Mouse (Mus musculus) activated CD4-positive, CD25-positive, alpha-beta regulatory T cell, adult 4 months (primary cell): Measurements from ENCODE around the gene Ina. TPM values are rescaled to one million over a fixed set of nuclear protein-coding genes. Genes with fewer than 3 reads are reported as not detected.
"Not testable (repeated sequence)": the region's sequence is repeated elsewhere in the genome, so short reads cannot be mapped to it uniquely, and the experiment has no call there.

Source experiments
- ATAC-seq: one replicate; pipeline ENCODE4 v1.8.0; 2017
- polyA plus RNA-seq, 2 experiments: library from polyadenylated mRNA; unstranded; fragments of 100-300 nt; shearing (Covaris generic); gene quantifications; one replicate each; pipeline ENCODE4 v1.2.1; 2017

Ina gene
- polyA plus RNA-seq, 2 experiments from 2014 or later, result not detected

DNA sequence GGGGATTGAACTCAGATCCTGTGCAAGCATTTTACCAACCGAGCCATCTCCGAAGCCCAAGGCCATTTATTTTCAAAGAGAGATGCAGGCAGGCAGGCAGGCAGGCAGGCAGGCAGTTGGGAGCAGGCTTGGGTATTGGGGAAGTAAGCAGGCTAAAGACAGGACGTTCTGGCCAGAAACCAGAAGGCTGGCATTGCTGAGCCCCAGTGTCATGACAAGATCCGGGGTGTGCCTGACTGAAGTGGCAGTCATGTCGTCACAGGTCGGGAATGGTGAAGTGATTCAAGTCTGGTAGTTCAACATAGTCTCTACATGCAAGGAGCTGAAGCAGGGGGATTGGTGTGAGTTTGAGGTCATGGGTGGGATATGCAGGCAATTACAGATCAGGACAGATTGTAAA is 26.9 kb upstream of the Ina start:
- ATAC-seq, result no peak

GRCm38 (mm10) chr19:46988231-46989087 is 26.0 kb upstream of the Ina start:
- no peak for ATAC-seq

GRCm38 (mm10) chr19:46989479-46990152 is 24.9 kb upstream of the Ina start:
- no peak for ATAC-seq

- ATAC-seq, result no peak
Measured at GRCm38 (mm10) chr19:46990153-46990518, 24.4 kb upstream of the Ina start.

DNA sequence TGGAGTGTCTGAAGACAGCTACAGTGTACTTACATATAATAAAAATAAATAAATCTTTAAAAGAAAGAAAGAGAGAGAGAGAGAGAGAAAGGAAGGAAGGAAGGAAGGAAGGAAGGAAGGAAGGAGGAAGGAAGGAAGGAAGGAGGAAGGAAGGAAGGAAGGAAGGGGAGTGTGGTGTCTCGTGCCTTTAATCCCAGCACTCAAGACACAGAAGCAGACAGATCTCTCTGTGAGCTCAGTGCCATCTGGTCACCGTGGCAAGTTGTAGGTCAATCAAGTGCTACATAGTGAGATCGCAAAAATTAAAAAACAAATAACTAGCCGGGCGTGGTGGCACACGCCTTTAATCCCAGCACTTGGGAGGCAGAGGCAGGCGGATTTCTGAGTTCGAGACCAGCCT is 23.9 kb upstream of the Ina start:
- ATAC-seq, result not testable (repeated sequence)

GRCm38 (mm10) chr19:46991145-46991544 is 23.4 kb upstream of the Ina start:
- ATAC-seq, result peak; percentile 66

DNA sequence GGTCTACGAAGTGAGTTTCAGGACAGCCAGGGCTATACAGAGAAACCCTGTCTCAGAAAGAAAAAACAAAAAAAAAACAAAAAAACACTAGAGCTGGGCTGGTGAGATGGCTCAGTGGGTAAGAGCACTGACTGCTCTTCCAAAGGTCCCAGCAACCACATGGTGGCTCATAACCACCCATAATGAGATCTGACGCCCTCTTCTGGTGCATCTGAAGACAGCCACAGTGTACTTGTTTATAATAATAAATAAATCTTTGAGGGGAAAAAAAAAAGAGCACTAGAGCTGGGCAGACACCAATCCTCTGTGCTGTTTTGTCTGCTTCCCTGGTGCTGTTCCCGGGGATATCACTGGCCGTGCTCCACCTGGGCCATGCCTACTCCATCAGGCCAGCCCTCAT is 22.2 kb upstream of the Ina start:
- ATAC-seq, result not testable (repeated sequence)

GRCm38 (mm10) chr19:46996095-46996494 is 18.4 kb upstream of the Ina start:
- ATAC-seq, result no peak

GRCm38 (mm10) chr19:46998168-46998870 is 16.2 kb upstream of the Ina start:
- ATAC-seq, result no peak

- no peak for ATAC-seq
Measured at GRCm38 (mm10) chr19:46998953-46999352, 15.5 kb upstream of the Ina start.

DNA sequence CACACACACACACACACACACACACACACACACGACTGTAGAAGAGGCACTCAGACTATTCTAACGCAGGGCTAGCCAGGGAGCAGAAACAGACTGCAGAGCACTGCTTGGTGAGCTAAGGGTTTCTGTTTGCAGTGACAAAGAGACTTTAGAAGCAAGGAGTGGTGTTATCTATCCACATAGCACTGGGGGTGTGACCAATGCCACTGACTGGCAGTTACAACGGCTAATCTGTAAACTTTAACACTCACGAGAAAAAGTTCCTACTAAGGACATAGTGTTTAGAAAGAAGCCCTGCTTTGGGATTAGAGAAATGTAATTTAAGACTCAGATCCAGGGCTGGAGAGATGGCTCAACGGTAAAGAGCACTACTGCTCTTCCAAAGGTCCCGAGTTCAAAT is 14.7 kb upstream of the Ina start:
- no peak for ATAC-seq

DNA sequence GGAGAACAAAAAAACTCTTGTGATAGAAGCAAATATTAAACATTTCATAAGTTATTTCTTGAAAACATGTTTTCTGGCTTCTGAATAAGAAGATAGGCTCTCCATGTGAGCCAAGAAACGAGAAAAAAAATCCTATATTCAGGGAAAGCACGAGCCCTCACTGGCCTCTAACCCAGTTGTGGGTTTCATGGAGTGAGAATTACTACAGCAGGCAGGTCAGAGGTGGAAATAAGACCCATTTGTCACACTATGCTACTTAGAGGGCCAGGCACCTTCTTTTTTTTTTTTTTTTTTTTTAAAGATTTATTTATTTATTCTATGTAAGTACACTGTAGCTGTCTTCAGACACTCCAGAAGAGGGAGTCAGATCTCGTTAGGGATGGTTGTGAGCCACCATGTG is 14.1 kb upstream of the Ina start:
- not testable (repeated sequence) for ATAC-seq

DNA sequence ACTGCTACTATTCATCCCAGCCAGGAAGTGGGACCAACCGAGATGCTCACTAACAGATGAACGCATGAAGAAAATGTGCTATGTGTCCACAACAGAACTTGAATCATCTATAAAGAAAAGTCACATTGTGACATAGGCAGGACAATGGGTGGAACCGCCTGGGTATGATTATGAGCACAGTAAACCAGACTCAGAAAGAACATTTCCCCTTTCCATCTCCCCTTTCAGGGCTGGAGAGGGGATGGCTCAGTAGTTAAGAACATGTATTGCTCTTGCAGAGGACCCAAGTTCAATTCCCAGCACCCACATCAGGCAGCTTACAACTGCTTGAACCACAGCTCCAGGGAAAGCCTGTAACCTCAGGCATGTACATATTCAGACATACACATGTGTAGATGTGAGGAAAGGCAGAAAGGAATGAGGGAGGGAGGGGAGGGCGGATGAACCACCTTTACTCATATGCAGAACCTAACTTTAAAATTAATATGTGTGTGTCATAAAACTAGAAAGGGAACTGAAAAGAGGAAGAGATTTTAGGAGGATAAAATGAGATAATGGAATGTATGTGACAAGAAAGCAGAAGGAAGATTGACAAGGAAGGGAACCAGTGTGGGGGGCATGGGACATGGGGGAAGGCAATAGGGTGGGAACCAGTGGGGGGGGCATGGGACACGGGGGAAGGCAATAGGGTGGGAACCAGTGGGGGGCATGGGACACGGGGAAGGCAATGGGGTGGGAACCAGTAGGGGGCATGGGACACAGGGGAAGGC is 10.6 kb upstream of the Ina start:
- ATAC-seq, result no peak

DNA sequence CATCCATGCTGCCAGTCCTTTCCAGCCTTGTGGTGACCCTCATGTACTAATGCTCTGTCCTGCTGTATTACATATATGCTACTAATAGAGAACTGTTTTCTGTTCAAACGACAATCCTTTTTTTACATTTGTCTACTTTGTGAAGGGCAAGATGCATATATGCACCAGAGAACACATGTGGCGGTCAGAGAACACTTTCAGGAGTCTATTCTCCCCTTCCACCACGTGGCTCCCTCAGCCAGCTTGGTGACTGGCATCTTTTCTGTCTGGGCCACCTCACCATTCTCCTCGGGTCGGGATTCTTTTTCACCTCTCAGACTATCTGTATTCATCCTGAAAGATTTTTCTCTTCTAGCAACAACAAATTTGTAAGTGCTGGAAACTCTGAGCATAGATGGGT is 8.6 kb upstream of the Ina start:
- no peak for ATAC-seq

DNA sequence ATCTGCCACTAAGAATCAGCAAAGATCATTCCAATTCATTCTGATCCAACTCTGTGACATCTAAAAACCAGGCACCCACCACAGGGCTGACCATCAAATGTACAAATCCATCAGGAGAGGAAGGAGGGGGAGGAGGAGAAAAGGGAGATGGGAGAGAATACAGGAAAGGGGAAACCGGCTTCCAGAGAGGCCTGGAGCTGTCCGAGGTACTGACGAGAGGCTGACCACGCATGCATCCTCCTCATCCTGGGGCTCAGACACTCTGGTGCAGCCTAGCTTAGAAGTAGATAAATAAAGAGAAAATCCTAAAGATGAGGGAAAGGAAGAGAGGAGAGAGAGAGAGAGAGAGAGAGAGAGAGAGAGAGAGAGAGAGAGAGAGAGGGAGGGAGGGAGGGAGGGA is 8.2 kb upstream of the Ina start:
- no peak for ATAC-seq

- no peak for ATAC-seq
Measured at GRCm38 (mm10) chr19:47009420-47009819, 5.1 kb upstream of the Ina start.

DNA sequence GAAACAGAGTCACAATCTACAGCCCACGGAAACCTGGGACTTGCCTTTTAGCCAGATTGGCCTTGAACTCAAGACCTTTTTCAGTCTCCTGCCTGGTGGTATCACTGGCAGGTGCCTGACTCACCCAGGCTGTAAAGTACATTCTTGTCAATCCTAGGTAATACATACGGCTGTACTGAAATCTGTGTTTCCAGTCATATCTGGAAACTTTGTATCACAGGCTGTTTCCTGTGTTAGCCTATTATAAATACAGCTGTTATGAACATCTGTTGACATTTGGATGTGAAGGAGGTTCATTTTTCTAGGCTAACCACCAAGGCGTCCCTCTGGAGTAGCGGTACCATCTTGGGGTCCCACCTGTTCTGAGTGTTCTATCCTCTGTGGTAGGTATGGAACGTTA is 4.6 kb upstream of the Ina start:
- no peak for ATAC-seq

GRCm38 (mm10) chr19:47012521-47013130 is 1.9 kb upstream of the Ina start:
- no peak for ATAC-seq

DNA sequence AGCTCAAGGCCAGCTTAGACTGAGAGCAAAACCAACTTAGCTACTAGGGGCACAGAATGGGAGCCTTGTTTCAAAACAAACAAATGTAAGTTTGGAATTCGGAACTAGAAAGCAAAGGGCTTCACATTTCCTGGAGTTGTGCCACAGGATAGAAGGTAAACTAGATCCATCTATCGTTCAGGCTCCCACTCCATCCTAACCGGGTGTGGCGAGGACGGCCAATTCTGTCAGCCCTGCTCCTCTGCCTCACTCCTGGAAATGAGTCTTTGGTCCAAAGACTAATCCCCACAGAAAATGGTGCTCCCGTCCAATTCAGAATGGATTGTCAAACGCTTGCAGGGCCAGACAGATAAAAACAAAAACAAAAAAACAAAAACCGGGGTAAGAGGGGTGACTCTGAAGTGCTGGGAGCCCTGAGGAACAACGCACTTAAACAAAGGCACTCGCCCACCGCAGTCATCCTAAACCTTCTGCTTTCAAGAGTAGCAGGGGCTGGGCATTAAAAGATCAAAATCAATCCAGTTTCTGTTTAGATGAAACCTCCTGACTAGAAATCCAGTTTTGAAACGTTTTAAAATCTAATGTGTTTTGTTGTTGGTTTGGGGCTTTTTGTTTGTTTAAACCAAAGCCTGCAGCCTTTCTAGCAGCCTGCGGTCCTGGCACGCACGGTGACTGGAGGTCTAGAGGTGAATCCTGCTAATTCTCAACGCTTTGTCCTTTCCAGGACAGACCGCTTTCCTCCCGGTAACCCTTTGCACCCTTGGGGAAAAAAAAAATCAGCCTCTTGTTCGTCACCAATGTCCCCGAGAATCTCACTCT is 949 bp upstream of the Ina start:
- ATAC-seq, result no peak

DNA sequence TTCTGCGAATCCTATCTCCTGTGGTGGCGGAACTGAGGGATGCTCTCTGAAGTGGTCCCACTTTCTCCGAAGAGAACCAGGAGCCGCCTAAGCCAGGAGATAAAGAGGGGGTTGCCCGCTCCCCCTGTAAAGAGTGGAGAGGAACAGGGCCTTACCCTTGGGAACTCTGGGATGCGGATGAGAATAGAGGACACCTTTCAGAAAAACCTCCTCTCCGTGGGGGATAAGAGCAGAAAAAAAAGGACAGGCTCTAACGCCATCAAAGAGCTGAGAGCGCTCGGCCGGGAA is 395 bp upstream of the Ina start:
- no peak for ATAC-seq

DNA sequence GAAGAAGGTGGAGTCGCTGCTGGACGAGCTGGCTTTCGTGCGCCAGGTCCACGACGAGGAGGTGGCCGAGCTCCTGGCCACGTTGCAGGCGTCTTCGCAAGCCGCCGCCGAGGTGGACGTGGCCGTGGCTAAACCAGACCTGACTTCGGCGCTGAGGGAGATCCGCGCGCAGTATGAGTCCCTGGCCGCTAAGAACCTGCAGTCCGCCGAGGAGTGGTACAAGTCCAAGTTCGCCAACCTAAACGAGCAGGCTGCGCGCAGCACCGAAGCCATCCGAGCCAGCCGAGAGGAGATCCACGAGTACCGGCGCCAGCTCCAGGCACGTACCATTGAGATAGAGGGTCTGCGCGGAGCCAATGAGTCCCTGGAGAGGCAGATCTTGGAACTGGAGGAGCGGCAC is 898 bp downstream of the Ina start:
- ATAC-seq, result no peak

- ATAC-seq, result no peak
Measured at GRCm38 (mm10) chr19:47015965-47016364, 1.5 kb downstream of the Ina start.
